Mouse (Mus musculus) splenic B cell, adult 2 months (primary cell): Measurements from ENCODE around the gene Phf14.

Source experiments
- DNase-seq: peaks from one replicate; pipeline ENCODE4 v3.0.0-alpha.2; 2011; ENCODE audit warnings: low read depth, low spot score
- H3K27me3 ChIP-seq: 2 replicates; pipeline ENCODE4 v1.6.1; 2012; ENCODE audit warnings: mild to moderate bottlenecking, low read length, moderate library complexity, mixed read lengths; ENCODE audit not compliant: control insufficient read depth, poor library complexity, insufficient read depth, severe bottlenecking
- H3K36me3 ChIP-seq: 2 replicates; pipeline ENCODE4 v1.6.1; 2012; ENCODE audit warnings: mild to moderate bottlenecking, low read length, moderate library complexity, mixed read lengths; ENCODE audit not compliant: control insufficient read depth, poor library complexity, insufficient read depth, severe bottlenecking

Phf14 gene

GRCm38 (mm10) chr6:11999506-11999905 is 91.9 kb downstream of the Phf14 start:
- no peak for DNase-seq
- Histone ChIP-seq H3K36me3 (peaks cover 7% of the 10 kb centered on the region), H3K27me3 (no peaks in the 10 kb centered on the region)

- DNase-seq = no peak
- Histone ChIP-seq H3K36me3 (peaks cover 4% of the 10 kb centered on the region; the same call in 1 of the 2 replicates), H3K27me3 (no peaks in the 10 kb centered on the region)
Measured at GRCm38 (mm10) chr6:12005455-12005854, 97.8 kb downstream of the Phf14 start.

GRCm38 (mm10) chr6:12006001-12006400 is 98.4 kb downstream of the Phf14 start:
- no peak for DNase-seq
- Histone ChIP-seq H3K36me3 (peaks cover 4% of the 10 kb centered on the region; the same call in 1 of the 2 replicates), H3K27me3 (no peaks in the 10 kb centered on the region)

- Histone ChIP-seq H3K27me3 (no peaks in the 10 kb centered on the region), H3K36me3 (0 out of 2 replicates have a peak, but pooled peaks cover 3% of the 10 kb centered on the region)
- DNase-seq = no peak
Measured at GRCm38 (mm10) chr6:12012103-12012502, 104.5 kb downstream of the Phf14 start.

- DNase-seq = no peak
- H3K36me3 ChIP-seq = 0 out of 2 replicates have a peak, but pooled peaks cover 1% of the 10 kb centered on the region
- no peaks in the 10 kb centered on the region for H3K27me3 ChIP-seq
Measured at GRCm38 (mm10) chr6:12014035-12014434, 106.4 kb downstream of the Phf14 start.

- Histone ChIP-seq H3K27me3 (no peaks in the 10 kb centered on the region), H3K36me3 (0 out of 2 replicates have a peak, but pooled peaks cover 1% of the 10 kb centered on the region)
- DNase-seq = no peak
Measured at GRCm38 (mm10) chr6:12014733-12015132, 107.1 kb downstream of the Phf14 start.

GRCm38 (mm10) chr6:12019736-12020135 is 112.1 kb downstream of the Phf14 start:
- Histone ChIP-seq H3K27me3 (no peaks in the 10 kb centered on the region), H3K36me3 (0 out of 2 replicates have a peak, but pooled peaks cover 1% of the 10 kb centered on the region)
- no peak for DNase-seq

- no peak for DNase-seq
- H3K36me3 ChIP-seq = 0 out of 2 replicates have a peak, but pooled peaks cover 1% of the 10 kb centered on the region
- no peaks in the 10 kb centered on the region for H3K27me3 ChIP-seq
Measured at GRCm38 (mm10) chr6:12020156-12020555, 112.5 kb downstream of the Phf14 start.

- no peak for DNase-seq
- 0 out of 2 replicates have a peak, but pooled peaks cover 1% of the 10 kb centered on the region for H3K36me3 ChIP-seq
Measured at GRCm38 (mm10) chr6:12020738-12021137, 113.1 kb downstream of the Phf14 start.

GRCm38 (mm10) chr6:12021480-12021879 is 113.9 kb downstream of the Phf14 start:
- no peak for DNase-seq
- Histone ChIP-seq H3K27me3 (no peaks in the 10 kb centered on the region), H3K36me3 (no peaks in the 10 kb centered on the region)

More at GRCm38 (mm10) chr6:12020738-12021137, 113.1 kb downstream of the Phf14 start:
- no peaks in the 10 kb centered on the region for H3K27me3 ChIP-seq

GRCm38 (mm10) chr6:12023395-12023794 is 115.8 kb downstream of the Phf14 start:
- Histone ChIP-seq H3K36me3 (no peaks in the 10 kb centered on the region), H3K27me3 (no peaks in the 10 kb centered on the region)
- no peak for DNase-seq

GRCm38 (mm10) chr6:12026804-12027537 is 119.4 kb downstream of the Phf14 start:
- no peak for DNase-seq
- H3K36me3 ChIP-seq = no peaks in the 10 kb centered on the region
- no peaks in the 10 kb centered on the region for H3K27me3 ChIP-seq

GRCm38 (mm10) chr6:12034561-12034960 is 127.0 kb downstream of the Phf14 start:
- H3K27me3 ChIP-seq = no peaks in the 10 kb centered on the region
- no peaks in the 10 kb centered on the region for H3K36me3 ChIP-seq
- no peak for DNase-seq

GRCm38 (mm10) chr6:12038268-12038667 is 130.7 kb downstream of the Phf14 start:
- Histone ChIP-seq H3K36me3 (no peaks in the 10 kb centered on the region), H3K27me3 (no peaks in the 10 kb centered on the region)
- DNase-seq = peak; percentile 11

- H3K36me3 ChIP-seq = 0 out of 2 replicates have a peak, but pooled peaks cover 7% of the 10 kb centered on the region
- no peaks in the 10 kb centered on the region for H3K27me3 ChIP-seq
- DNase-seq = no peak
Measured at GRCm38 (mm10) chr6:12052884-12053283, 145.3 kb downstream of the Phf14 start.
